Mouse (Mus musculus) cerebellum, adult 2 months (tissue): ENCODE measurements around the gene Gng13.

ENCODE experiments used
- CTCF ChIP-seq: fragments of 200-500 bp; IDR thresholded peaks from 2 replicates; pipeline ENCODE4 v1.5.1; 2011; ENCODE audit warnings: low read depth, mild to moderate bottlenecking, control low read depth, low read length, moderate library complexity, borderline replicate concordance; ENCODE audit not compliant: insufficient read depth
- POLR2A ChIP-seq: fragments of 200-500 bp; IDR thresholded peaks from 2 replicates; pipeline ENCODE4 v1.6.1; 2011; ENCODE audit warnings: low read length, control low read depth, borderline replicate concordance; ENCODE audit not compliant: insufficient read depth

DNA sequence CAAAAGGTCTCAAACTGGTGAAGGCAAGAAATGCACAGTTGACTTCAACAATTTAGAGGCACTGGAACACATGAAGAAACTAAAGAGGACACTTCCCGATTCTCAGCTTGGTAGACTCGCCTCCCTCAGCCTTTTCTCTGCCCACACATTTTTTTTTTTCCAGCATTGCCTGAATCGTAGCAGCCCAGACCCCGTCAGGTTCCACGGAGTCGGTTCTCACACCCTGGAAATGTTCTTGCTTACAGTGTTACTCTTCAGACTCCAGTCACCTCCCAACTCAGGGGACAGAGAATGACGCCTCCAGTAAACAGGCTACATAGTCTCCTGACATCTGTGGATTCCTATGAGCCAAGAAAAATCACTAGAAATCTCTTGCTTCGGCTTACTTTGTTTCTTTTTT is 43.2 kb downstream of the Gng13 start:
- TF ChIP-seq POLR2A (no peak), CTCF (no peak)
